Mouse (Mus musculus) liver, adult 2 months (tissue): ENCODE results near the gene Pygo1.
A peak's percentile ranks its signal among the peaks of the same experiment; 100 is the strongest.

Experiments used
- CTCF ChIP-seq: fragments of 200-500 bp; IDR thresholded peaks from 2 replicates; pipeline ENCODE4 v1.5.1; 2011; ENCODE audit warnings: low read depth, low read length, control low read depth
- POLR2A ChIP-seq: fragments of 200-500 bp; IDR thresholded peaks from 2 replicates; pipeline ENCODE4 v1.6.1; 2011; ENCODE audit warnings: low read length, control low read depth; ENCODE audit not compliant: insufficient read depth; ENCODE audit errors: extremely low read depth

DNA sequence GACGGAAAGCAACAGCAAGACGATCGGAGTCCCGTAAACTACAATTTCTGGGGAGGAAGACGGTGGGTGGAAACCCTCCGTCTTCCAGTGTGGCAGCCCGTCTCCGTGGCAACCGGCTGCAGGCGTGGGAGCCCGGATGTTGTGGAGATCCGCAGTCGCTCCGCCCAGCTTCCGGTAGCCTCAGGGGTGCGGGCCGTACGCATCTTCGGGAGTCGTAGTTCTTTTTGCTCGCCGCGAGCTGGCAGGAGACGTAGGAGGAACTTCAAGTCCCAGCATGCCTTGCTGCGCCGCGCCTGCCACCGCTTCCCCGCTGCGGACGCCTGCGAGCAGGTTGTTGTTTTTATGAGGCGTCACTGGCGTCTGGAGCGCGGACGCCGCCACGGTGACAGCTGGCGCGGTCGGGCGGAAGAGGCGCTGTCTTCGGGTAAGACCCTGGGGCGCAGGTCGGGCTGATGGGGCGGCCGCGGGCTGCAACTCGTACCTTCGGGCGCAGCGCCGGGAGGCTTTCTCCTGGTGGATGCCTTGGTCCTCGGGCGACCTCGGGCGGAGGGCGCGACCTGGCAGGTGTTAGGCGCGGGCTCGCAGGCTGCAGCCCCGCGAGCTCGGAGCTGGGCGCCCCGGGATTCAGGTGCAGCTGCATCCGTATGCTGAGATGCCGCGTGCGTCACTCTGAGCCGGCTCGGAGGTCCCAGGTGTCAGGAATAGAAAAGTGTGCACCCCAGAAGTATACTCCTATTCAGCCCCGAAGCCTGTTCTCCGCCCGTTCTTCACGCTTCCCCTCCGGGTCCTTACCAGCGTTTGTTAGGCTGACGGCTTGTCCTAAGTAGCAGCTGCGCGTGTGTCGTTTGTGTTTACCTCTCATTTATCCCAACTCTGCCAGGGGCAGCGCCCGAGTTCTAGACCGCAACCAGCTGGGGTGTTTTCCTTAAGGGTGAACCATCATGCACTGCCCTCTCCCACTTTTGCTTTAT, 60.1 kb downstream of the Pygo1 start, which contains the start of the genes Ccpg1os and Ccpg1:
- TF ChIP-seq POLR2A, result peak; percentile 86
- no peak for TF ChIP-seq CTCF
